Mouse (Mus musculus) kidney, postnatal 14 days (tissue): ENCODE results near the gene Gm13271.
A peak's percentile ranks its signal among the peaks of the same experiment; 100 is the strongest.
"Not testable (repeated sequence)": the region's sequence is repeated elsewhere in the genome, so short reads cannot be mapped to it uniquely, and the experiment has no call there.

Experiments
- DNase-seq: peaks from one replicate; pipeline ENCODE4 v3.0.0; 2022; ENCODE audit warnings: mixed read lengths

Gene Gm13271

DNA sequence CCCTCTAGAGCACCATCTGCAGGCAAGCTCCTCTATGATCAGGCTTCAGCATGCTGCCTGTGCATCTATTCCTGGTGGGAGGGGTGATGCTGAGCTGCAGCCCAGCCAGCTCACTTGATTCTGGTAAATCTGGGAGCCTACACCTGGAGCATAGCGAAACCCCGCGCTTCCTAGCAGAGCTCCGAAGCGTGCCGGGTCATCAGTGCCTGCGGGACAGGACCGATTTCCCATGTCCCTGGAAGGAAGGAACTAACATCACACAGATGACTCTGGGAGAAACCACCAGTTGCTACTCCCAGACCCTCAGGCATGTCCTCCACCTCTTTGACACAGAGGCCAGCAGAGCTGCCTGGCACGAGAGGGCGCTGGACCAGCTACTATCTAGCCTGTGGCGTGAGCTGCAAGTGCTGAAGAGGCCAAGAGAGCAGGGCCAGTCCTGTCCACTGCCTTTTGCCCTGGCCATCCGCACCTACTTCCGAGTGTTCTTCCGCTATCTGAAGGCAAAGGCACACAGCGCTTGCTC, at the start of gene Gm13271:
TSS of gene Gm13271 (plus strand) at position 51 of the 523 bp plus-strand sequence.
- DNase-seq, result peak; percentile 53

GRCm38 (mm10) chr4:88705924-88706323, 48.7 kb upstream of the Gm13271 start:
- no peak for DNase-seq

GRCm38 (mm10) chr4:88707128-88707826, 47.4 kb upstream of the Gm13271 start:
- DNase-seq, result no peak

DNA sequence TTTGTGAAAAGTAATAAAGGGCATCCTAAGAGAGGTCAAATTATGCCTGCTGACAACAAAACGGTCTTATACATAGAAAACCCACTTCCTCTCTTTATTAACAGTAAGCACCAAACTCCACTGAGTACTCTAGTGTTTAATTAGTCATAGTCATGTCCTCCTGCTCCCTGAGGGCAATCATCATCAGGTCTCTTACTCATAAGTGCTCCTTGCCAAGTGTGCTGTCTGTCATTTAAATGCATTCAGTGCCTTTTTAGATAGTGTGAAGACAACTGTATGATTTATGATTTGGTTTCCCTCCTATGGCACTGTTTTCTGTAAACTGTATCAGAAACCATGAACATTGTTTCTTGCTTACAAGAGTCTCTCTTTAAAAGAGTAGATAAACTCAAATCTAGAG, 40.4 kb upstream of the Gm13271 start:
- DNase-seq, result no peak

DNA sequence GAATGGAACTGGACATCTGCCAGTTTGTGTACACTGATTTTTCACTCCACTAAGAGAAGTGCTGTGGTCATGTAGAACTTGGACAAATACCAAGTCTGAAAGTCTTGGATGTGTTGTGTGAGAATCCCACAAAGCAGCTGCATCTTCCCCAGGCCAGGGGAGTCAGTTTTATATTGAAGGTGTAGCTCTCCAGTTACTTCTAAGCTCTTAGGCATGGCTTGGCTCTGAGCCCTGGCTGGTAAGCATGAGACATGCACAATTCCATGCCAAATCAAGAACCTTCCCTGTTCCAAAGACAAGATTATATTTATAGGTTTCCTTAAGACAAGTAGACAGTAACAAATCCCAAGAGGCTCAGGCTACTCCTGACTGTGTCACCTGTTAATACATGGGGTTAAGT, 39.6 kb upstream of the Gm13271 start:
- no peak for DNase-seq

- DNase-seq, result no peak
These were observed 36.0 kb upstream of the Gm13271 start for GRCm38 (mm10) chr4:88718715-88719114.

- peak; percentile 95 for DNase-seq
These were observed 32.6 kb upstream of the Gm13271 start, which contains the start of the genes Gm26566 and Klhl9 for GRCm38 (mm10) chr4:88721791-88722721. Gm26566 (plus strand) TSS chr4:88721805. Klhl9 (minus strand) TSS chr4:88722465.

DNA sequence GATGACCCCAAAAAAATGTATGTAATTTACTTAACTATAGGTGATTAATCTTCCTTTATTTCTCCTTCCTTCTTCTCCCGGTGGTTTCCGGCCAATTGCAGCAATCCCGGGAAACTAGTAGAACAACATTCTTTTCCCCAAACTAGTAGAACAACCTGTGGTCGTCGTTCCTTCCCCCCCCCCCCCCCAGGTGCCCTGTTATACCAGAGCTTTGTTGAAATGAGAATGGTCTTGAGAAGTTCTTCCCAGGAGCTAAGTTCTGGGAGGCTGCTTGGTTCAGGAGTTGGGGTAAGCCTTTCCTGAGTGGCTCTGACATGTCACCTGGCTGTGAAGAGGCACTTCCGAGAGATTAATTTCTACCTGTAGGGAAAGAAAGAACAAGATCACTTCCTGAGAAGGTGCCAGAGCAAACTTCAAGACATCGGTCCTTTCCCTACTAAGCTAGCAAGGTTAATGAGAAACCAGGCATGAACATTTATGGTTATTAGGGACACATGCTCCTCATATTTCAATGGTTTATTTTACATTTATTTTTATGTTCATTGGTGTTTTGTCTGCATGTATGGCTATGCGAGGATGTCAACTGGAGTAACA, 31.1 kb upstream of the Gm13271 start:
- peak; percentile 19 for DNase-seq

DNA sequence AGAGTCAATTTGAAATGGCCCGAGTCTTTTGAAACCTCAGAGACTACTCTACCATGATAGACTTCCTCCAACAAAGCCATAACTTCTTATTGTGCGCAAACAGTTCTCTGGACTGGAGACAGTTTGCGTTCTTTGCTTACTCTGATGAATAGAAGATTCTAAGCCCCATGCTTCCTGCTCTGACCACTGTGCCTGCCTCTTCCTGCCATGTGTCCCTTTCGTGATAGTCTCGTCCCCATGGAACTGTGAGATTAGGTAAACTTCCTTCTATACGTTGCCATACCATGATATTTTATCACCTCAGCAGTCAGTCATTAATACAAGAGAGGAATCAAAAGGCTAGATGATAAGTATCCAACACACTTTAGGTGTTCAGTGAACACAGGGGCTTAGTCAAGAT, 27.9 kb upstream of the Gm13271 start:
- no peak for DNase-seq

DNA sequence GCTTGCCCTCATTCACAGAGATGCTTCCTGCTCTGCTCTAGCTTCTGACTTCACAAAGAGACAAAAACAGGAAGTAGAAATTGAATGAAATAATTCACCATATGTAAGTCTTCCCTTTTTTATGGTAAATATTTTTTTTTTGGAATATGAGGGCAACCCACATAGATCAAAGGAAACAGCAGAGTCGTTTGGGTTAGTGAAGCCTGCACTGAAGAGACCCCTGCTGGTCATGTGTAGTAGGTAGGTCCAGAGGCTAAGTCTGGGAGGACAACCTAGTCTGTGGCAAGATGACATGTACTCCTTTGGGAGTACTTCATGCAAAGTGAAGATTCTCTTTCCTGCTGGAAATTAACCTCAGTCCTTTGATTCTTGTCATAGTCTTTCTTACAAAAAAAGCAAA, 27.3 kb upstream of the Gm13271 start:
- DNase-seq, result peak; percentile 58

DNA sequence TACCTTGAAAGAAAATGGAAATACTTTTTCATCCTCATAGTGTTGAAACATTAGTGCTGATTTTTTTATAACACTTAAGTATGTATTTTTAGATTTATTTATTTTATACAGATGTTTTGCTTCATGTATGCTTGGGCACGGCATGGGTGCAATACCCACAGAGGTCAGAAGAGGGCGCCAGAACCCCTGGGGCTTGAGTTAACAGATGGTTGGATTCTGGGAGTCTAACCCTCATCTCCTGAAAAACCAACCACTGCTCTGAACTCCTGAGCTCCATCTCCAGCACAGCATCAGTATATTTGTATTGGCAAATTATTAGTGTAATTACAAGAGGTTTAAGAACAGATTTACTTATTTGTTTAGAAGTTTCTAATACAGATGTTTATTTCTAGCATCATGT, 16.2 kb upstream of the Gm13271 start:
- peak; percentile 71 for DNase-seq

DNA sequence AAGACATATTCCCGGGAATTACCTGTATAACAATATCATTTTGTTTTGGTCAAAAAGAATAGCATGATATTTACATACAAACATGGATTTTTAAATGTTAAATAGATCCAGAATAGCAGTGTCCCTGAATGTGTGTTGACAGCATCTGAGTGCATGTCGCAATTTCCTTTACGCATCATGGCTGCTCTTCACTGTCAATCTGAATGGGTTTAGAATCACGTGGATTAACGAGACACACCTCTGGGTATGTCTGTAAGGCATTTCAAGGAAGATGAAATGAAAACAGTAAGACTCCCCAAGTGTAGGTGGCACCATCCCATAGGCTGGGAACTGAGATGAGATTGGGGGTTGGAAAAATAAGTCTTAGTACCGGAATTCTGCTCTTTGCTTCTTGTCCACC, 15.6 kb upstream of the Gm13271 start:
- no peak for DNase-seq

DNA sequence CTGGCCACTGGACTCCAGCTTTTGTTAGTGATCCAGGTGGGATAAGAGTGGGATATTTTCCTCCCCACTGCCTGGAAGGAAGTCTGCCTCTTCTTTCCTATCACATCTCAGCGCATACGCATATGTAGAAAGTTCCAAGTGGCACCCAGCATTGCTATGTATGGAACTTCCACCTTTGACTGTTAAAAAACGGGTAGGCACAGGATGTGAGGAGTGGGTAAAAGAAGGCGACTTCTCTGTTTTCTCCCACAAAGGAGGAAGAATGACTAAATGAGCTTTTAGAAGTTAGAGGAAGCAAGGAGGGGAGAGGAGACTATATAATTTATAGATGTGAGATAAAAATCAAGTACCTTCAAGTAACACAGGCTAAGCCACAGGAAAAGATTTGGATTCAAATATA, 13.2 kb upstream of the Gm13271 start:
- DNase-seq, result no peak

- no peak for DNase-seq
These were observed 11.8 kb upstream of the Gm13271 start for GRCm38 (mm10) chr4:88742771-88743371.

DNA sequence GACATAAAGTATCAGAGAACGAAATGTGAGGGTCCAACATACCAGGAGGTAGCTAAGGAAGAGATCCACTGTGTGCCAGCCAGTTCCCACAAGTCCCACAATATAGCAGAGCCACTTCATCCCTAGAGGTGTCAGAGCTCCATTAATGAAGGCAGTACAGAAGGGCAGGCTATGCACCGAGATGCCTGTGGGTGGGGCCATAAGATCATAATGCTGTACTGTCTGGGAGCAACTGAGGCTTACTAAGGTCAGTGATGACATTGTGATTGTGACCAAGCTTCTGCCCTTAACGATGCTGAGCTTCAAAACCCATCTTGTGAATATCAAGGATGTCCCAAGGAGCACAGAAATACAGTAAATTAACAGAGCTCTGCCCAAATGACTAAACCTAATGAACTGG, 10.5 kb upstream of the Gm13271 start:
- DNase-seq, result no peak

- no peak for DNase-seq
These were observed 4.7 kb upstream of the Gm13271 start for GRCm38 (mm10) chr4:88749926-88750325.

- DNase-seq, result not testable (repeated sequence)
These were observed 2.2 kb downstream of the Gm13271 start for GRCm38 (mm10) chr4:88756581-88757513.

DNA sequence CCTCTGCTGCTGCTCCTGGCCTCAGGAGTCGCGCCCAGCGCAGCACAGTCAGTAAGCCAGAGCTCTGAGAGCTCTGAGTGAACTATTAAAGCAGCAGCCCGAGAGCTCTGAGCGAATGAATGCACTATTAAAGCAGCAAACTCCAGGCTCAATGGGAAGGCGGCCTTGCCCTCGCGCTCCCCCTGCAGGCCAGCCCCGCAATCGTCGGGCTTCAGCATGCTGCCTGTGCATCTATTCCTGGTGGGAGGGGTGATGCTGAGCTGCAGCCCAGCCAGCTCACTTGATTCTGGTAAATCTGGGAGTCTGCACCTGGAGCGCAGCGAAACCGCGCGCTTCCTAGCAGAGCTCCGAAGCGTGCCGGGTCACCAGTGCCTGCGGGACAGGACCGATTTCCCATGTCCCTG, 3.0 kb downstream of the Gm13271 start:
- DNase-seq, result peak; percentile 90

GRCm38 (mm10) chr4:88758751-88759150, 4.1 kb downstream of the Gm13271 start:
- not testable (repeated sequence) for DNase-seq

DNA sequence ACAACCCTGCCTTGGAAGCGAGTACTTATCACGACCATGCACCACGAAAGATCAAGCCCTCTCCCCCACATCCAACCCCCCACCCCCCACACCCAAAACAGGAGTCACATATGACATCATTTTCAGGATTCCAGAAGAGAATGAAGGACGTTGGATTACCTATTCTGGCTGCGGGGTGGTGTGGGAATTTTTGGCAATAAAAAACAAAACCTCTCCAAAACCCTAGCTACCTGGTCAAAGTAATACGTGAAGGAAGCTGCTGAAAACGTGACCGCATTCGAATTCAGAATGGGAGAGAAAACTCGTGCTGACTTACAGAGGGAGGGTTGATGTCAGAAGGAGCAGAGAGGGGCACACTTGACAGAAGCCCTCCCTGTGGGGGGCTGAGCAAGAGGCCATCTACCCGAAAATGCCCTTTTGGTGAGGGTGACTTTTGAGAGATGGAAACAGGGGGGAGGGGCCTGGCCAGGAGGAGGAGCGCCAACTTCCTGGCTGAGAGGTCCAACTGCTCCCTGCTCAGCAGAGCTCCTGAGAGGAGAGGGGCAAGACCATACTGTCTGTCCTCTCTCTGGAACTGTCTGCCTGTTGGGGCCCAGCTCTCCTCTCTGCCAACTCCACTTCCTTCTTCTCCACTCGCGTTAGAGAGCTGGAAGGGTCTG, 5.1 kb downstream of the Gm13271 start, which contains the start of gene Gm13283:
TSS of gene Gm13283 (plus strand) at position 510 of the 659 bp plus-strand sequence.
- DNase-seq, result peak; percentile 24

DNA sequence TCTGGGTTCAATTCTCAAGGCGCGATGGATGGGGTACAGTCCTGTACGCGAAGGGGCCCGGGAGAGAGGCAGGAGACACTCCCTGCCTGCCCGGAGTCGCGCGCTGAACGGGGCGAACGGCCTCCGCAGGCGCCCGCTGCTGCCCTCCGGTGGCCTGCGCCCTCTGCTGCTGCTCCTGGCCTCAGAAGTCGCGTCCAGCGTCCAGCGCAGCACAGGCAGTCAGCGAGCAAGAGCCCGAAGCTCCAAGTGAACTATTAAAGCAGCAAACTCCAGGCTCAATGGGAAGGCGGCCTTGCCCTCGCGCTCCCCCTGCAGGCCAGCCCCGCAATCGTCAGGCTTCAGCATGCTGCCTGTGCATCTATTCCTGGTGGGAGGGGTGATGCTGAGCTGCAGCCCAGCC, 5.8 kb downstream of the Gm13271 start:
- DNase-seq, result peak; percentile 88
